Mouse (Mus musculus) hematopoietic stem cell, adult 5-6 weeks (primary cell): ENCODE results near the gene Sept4. TPM values are rescaled to one million over a fixed set of nuclear protein-coding genes. Genes with fewer than 3 reads are reported as not detected.

Experiments used
- ATAC-seq, 2 experiments: fragments of 125-278 bp in 1 of 2; replicated peaks in 1 of 2; 2 replicates each; pipeline ENCODE4 v1.8.0; 2016 to 2017; ENCODE audit warnings: inconsistent platforms in 2 of 2, mild to moderate bottlenecking in 2 of 2, moderate number of reproducible peaks in 2 of 2, low read depth in 1 of 2, moderate TSS enrichment in 1 of 2; ENCODE audit not compliant: low FRiP score in 2 of 2, poor library complexity in 2 of 2, severe bottlenecking in 2 of 2, insufficient read depth in 1 of 2, low TSS enrichment in 1 of 2
- total RNA-seq: library from RNA; stranded (forward); fragments of 172-1452, 232-1000 nt; gene quantifications from 2 replicates; pipeline ENCODE4 v1.2.3, GENCODE M21; 2017

The Sept4 gene
- total RNA-seq = 7.6 and 12.0 TPM in 2 replicates

DNA sequence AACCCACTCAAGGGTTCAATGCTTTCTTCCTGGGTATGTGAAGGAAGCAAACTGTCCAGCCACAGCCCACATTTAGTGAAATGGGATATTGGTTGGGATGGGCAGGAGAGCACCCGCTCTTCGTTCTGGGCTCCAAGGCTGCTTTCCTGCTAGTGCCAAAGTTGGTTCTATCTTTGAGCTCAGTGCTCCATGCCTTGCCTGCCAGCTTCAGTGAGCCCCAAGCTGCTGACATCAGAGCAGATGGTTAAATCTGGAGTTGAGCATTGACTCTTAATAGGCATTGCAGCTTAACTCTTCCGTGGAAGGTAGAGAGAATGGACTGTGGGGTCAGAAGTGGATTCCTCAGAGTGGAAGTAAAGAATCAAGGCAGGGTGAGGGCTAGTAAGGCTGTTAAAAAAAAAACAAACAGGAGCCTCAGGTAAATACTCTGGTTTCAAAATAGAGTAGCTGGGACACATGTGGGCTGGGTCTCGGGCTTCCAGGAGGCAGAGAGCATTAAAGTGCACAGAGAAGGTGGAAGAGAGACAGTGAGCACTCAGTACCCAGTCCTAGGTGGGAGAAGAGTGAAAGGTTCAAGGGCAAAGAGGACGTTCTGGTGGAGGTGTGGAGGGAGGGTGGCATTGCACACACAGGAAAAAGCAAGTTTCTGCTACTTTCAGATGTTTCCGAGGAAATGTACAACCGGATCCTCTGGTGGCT, at the start of gene Sept4:
Gene Sept4, plus strand, starts transcription at position 649 of the 699 bp plus-strand sequence.
- no peak for ATAC-seq

DNA sequence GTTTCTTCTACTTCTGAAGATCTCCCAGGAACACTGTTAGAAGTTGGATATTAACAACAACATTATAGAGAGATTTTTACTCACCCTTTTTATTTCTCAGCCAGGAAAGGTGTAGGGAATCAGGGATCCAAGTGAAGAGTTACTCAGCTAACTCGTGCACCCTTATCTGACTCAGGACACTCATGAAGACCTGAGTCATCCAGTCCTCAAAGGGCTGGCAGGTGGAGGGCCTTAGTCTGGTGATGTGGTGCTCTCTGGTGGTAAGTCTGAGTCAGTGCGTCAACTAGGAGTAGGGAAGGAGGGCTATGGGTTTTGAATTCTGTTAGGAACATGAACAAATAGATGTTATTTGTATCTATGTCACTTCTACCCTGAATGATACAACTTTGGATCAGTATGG, 49.4 kb upstream of the Sept4 start:
- peak; percentile 85 to 88 for ATAC-seq

DNA sequence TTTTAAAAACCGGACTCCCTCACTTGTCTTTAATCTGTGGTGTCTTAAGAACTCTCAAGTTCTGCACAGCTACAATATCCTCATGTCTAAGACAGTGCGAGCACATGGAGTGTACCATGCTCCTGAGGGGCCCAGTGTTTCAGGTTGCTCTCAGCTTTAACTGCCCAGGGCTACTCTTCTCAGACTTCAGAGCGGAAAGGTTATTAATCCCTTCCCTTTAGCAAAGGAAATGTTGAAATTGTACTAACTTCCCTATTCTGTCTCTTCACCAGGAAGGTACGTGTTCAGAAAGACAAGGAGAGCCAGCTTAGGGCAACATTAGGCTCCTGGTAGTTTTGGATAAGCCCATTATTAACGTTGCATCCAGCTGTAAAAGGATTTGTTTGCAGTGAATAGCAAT, 45.2 kb upstream of the Sept4 start:
- ATAC-seq = peak; percentile 32 to 38; a peak in 2 of 4 replicates

DNA sequence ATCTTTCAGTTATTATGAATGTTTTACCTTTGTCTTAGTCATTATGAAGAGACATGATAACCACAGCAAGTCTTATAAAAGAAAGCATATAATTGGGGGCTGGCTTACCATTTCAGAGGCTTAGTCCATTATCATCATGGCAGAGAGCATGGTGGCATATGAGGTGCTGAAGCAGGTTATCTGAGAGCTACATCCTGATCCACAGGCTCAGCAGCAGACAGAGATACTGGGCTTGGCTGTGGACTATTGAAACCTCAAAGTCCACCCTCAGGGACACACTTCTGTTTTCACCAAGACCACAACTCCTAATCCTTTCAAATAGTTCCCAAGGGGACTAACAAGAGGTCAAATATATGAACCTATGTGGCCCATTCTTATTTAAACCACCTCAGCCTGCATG, 44.7 kb upstream of the Sept4 start:
- no peak for ATAC-seq

DNA sequence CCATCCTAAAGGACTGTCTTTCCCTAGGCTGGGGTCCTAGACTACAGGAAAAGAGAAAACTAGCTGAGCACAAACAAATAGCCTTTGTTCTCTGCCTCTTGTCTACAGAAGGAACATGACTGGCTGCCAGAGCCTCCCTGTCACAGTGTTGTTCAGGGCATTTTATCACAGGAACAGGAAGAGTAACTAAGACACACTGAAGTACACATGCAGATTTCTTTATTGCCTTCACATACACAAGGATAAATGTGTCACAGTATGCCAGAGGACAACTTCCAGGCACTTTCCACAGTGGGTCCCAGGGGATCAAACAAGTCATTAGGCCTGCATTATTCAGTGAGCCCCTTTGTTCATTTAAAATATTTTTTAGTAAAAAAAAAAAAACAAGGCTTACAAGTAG, 43.9 kb upstream of the Sept4 start:
- no peak for ATAC-seq

DNA sequence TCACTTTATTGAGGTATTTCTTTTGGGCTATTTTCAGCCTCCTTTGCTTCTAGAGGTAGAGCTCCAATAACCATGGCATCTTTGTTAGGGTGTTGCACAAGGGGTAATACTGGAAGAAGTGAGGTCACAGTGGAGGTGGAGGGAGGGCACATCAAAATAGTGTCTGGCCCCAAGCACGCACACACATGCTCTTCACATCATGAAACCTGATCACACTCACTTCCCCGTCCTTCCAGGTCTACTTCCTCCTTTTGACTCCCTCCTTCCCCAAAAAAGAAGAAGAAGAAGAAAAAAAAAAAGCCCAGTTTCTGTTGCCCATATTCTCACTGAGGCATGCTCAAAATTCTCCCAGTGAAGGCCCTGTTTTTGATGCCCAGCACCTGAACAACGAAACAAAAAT, 41.3 kb upstream of the Sept4 start:
- peak; percentile 58; a peak in 2 of 4 replicates for ATAC-seq

DNA sequence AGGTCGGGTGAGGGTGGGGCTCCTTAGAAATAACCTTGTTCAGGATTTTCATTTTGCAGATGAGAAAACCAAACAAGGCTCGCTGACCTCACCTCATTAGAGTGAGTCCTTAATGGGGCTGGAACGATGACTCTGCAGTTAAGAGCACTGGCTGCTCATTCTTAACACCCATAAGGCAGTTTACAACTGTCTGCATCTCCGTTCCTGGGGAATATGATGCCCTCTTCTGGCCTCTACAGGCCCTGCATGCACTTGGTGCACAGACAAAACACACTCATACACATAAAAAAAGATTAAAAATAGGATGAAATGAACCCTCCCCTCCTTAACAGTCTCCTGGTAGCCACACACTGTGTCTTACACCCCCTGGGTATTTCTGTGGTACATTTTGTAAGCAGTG, 40.7 kb upstream of the Sept4 start:
- no peak for ATAC-seq

DNA sequence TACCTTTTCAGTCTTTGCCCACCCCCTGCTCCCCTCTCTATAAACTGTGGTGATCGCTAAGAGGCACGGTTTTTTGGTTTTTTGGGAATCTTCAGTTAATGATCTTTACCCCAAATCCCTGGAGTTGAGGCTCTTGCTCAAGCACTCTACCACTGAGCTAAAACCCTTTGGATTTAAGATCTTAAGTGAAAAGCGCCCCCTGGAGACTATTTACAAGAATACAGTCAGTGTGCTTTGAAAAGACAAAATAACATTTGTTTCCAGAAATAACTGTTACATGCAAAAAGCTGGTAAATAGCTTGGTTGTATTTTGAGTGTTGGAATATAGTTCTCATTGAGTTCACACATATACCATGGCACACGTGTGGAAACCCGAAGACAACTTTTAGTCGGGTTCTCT, 37.0 kb upstream of the Sept4 start:
- no peak for ATAC-seq

DNA sequence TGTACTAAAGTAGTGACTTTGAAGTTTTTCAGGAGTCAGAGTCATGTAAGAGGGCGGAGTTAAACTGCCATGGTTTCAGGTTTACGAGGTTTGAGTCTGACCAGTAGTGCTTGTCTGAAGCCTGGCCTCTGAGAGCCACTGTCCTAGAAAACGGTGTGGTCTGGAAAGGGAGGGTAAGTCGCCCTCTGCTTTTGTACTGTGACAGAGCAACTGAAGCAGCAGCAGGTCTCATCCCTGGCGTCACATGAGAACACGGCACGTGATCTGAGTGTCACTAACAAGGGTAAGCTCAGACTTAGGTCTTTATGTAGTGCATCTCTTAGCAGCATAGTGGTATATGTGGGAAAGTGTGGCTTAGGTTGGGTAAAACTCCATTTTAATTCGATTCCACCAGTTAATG, 26.4 kb upstream of the Sept4 start:
- ATAC-seq = no peak

DNA sequence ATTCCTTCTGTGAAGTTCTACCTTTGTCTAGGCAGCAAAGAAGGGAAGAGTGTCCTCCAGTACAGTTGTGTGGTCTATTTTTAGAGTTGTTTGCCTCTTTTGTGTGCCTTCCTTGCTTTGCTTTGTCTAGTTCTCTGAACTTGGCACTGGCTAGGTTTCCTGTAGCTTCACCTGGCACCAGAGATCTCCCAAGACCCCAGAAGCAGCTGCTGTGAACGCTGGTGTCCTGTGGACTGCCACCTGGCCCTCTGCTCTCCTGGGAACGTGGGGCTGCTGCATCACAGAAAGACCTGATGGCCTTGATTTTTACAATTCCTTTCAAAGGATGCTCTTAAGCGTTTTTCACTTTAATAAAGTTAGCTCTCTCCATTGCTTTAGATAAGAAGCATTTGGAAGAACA, 25.8 kb upstream of the Sept4 start:
- ATAC-seq = no peak

DNA sequence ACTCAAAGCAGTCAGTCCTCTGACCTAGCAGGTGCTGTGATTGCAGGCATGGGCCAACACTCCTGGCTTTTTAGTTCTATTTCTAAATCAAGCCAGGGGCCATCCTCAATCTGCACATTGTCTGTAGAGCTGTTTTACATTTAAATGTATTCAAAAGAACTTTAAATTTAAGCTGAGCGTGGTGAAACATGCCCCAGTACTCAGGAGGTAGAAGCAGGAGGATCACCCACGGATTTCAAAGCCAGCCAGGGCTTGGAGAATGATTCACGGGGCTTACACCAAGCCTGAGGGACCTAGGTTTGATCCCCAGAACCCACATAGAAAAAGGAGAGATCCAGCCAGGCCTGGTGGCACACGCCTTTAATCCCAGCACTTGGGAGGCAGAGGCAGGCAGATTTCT, 15.4 kb upstream of the Sept4 start:
- no peak for ATAC-seq

DNA sequence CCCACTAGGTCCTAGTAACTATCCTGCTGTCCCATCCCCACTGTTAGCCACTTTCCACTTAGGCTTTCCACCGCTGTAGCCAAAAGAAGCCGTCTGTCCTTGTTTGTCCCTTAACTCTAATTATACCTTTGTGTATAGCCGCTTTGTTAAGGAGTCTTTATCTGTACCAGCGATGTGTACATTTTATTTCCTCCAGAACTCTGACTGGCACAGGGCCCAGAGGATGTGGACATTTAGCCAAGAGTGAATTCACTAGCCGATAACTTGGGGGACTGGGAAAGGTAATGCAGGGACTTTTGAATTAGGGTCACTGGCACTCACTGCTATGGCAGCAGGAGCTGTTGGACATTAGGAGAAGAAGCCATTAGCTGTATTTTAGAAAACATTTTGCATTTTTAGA, 14.3 kb upstream of the Sept4 start:
- no peak for ATAC-seq

DNA sequence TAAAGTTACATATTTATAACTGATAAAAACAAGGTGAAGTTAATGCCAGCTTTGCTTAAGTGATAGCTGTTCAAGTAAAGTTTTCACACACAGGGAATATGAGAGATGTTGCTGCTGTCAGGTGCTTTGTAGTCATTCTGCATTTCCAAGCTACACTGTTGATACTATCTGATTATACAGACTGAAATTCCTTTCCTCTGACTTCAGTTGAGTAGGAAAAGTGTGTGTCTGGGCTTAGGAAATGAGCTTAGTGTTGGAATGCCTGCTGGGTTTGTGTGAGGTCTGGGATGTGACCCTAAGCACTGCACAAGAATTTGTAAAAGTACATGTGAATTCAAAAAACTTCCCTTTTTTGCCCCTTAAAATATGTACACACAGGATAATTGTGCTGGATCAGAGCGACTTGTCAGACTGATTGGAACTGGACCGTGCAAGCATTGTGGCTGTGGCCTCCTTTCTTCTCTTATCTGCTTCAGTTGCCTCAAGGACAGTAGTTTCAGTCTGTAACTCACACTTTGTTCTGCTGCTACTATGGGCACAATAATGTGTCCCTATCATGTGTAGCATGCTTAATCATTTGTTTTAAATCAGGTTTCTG, 13.5 kb upstream of the Sept4 start:
- no peak for ATAC-seq

DNA sequence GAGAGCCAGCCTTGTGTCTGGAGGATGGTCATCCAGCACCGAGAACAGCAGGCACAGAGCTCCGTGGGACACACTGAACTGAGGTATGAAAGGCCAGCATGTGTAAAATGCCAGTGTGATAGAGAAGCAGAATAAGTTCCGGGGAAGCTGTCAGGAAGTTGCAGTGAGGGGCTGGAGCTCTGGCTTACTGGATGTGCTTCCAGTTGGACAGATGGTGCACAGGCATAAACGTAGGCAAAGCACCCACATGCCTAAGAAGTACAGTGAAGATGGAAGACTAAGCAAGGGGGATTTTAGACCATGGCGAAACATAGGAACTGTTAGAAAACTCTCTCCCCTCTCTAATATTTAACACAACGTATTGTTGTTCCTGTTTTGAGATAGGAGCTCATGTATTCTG, 7.5 kb upstream of the Sept4 start:
- no peak for ATAC-seq

DNA sequence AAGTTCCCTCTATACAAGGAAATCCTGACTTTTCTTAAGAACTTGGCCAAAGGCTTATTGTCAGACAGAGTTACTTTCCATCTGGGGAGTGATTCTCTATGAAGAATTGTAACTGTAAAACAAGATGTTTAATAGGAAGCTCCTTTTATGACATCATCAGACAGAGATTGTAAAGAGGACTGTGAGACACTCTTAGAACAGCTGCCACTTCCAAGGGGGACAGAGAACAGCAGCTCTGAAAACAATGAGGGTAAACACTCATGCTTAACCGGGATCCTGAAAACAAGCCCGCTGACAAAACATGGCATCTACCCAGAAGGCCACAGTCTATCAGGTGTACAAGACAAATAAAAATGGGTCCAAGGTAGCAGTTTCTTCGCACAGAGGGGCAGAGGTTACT, 2.2 kb upstream of the Sept4 start, which contains the start of gene Gm11492:
Gene Gm11492, plus strand, starts transcription at position 153 of the 400 bp plus-strand sequence.
- ATAC-seq = no peak

DNA sequence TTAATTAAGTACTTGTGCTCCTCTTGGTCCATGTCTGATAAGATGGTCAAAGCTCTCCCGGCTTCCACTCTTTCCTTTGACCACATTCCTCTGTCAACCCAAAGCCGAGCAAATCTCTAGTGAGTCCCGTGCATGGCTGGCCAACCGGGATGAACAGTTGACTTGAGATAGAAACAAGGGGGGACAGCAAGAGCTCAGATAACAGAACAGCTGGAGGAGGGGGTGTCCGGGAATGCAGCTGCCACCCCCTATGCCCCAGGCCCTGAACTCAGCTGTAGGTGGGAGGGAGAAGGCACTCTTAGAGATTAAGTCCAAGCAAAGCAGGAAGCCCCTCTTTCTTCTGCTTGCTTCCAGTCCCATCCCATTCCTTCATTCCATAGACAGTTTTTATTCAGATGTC, 2.0 kb downstream of the Sept4 start:
- ATAC-seq = no peak

DNA sequence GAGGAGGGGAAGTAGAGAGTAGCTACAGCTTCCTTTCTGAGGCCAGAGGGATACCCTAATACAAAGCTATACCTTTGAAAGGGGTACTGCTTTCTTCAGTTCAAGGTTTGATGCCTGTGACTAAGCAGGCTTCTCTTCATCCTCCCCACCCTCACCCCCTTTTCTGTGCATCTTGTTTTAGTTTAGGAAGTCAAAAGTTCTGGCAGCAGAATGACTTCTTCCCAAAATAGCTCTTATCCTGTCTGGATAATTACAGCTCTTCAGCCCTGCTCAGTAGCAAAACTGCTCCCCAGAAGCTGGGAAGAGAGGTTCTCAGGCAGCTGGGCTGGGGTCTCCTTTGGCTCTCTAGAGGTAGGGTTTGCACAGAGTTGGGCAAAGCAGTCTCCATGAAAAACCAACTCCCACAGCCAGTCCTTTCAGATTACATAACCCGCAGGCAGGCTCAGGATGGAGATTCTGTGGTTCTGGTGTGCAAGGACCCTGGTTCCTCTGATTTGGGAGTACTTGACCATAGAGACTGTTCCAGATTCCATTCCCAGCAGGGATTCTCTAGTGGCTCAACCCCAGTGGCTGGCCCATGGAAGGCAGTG, 2.8 kb downstream of the Sept4 start:
- ATAC-seq = no peak

DNA sequence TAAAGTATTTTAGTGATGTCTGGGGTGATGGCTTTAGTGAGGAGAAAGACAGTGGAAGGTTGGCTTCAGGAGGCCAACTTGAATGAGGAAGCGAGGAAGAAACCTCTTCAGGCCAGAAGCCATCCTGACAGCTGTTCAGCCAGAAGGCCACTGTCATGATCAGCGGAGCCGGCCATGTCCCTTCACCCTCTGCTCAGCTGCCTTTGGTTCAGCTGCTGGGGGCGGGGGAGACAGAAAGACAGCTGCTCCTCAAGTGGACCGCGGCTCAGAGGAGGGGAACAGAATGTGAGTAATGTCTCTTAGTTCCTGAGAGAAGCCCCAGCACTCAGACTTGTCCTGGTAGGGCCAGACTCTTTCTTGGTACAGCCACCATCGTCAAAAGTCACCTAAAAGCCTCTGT, 5.0 kb downstream of the Sept4 start:
- no peak for ATAC-seq
